Mouse (Mus musculus) heart, postnatal 10 days (tissue): ENCODE measurements around the gene Gm4302. TPM values are rescaled to one million over a fixed set of nuclear protein-coding genes. Genes with fewer than 3 reads are reported as not detected.
"Not testable (repeated sequence)": the region's sequence is repeated elsewhere in the genome, so short reads cannot be mapped to it uniquely, and the experiment has no call there.

ENCODE experiments used
- DNase-seq, 2 experiments: peaks; one replicate each; pipeline ENCODE4 v3.0.0; 2021
- intact Hi-C: fragments of 180-260 bp; cut with DNase I; formaldehyde crosslinking; loops from one replicate; pipeline ENCODE4 v1.15.1; 2025
- total RNA-seq, 2 experiments: library from RNA; stranded (reverse); gene quantifications; 2 replicates each; pipeline ENCODE4 v1.2.3; 2021

Gene Gm4302
- total RNA-seq: not detected

GRCm38 (mm10) chr10:100340536-100340935 is at the start of gene Gm4302:
TSS of gene Gm4302 (plus strand) at chr10:100340836.
- intact Hi-C loops, DNase-seq: not testable (repeated sequence)

- DNase-seq: no peak
- intact Hi-C loops: no loop called here
Observed at GRCm38 (mm10) chr10:100296105-100296504, 44.5 kb upstream of the Gm4302 start.

- DNase-seq, intact Hi-C loops: not testable (repeated sequence)
Observed at GRCm38 (mm10) chr10:100300106-100300505, 40.5 kb upstream of the Gm4302 start.

DNA sequence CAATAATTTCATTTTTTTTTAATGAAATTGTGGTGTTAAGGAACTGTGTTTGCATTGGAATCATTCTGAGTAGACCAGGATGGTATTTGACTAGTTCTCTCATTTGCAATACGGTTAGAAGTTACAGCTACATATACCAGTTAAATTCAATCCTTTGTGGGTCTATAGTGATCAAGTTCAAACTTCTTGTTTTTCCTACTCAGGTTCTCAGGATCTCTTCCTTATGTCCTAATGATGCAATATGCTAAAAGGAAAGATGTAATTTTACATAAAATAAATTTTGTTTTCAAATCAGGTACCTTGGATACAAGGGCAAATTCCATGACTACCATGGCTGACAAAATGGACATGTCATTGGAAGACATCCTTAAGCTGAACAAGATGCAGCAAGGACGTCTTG is 5.3 kb upstream of the Gm4302 start, which contains the start of gene Gm4301:
Gene Gm4301 (plus strand): TSS at position 301 of the 400 bp plus-strand sequence.
- intact Hi-C loops, DNase-seq: not testable (repeated sequence)

- DNase-seq, intact Hi-C loops: not testable (repeated sequence)
Observed at GRCm38 (mm10) chr10:100345672-100346071, 5.0 kb downstream of the Gm4302 start, which contains the start of gene Gm4303. TSS of gene Gm4303 (plus strand) at chr10:100345972.

DNA sequence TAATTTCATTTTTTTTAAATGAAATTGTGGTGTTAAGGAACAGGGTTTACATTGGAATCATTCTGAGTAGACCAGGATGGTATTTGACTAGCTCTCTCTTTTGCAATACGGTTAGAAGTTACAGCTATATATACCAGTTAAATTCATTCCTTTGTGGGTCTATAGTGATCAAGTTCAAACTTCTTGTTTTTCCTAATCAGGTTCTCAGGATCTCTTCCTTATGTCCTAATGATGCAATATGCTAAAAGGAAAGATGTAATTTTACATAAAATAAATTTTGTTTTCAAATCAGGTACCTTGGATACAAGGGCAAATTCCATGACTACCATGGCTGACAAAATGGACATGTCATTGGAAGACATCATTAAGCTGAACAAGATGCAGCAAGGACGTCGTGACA is 10.2 kb downstream of the Gm4302 start, which contains the start of gene Gm4305:
Gene Gm4305 (plus strand): TSS at position 301 of the 400 bp plus-strand sequence.
- DNase-seq, intact Hi-C loops: not testable (repeated sequence)

DNA sequence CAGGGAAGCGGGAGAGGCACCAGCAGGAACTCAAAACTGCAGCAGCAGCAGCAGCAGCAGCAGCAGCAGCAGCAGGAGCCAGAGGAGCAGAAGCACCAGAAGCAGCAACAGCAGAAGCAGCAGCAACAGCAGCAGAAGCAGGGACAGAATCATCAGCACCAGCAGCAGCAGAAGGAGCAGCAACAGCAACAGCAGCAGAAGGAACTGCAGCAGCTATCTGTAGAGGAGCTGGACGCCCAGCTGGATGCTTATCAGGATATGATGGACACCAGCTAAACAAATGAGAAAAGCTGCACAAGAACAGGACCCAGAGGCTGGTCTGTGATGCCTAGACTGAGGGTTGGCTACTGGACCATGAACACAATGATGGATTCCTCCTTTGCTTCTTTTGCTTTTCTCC is 16.2 kb downstream of the Gm4302 start:
- intact Hi-C loops: not testable (repeated sequence)
- peak in 1 of 2 experiments; percentile 4 for DNase-seq

GRCm38 (mm10) chr10:100361038-100361437 is 20.4 kb downstream of the Gm4302 start, which contains the start of gene Gm4307:
TSS of gene Gm4307 (plus strand) at chr10:100361338.
- intact Hi-C loops, DNase-seq: not testable (repeated sequence)

GRCm38 (mm10) chr10:100382460-100382859 is 41.8 kb downstream of the Gm4302 start, which contains the start of gene Gm4312:
TSS of gene Gm4312 (minus strand) at chr10:100382560.
- intact Hi-C loops, DNase-seq: not testable (repeated sequence)

Other genes starting within 250 kb of the Gm4302 start
- gene Gm4301, start 5.2 kb upstream of the Gm4302 start, total RNA-seq: not detected
- not detected for gene Gm4303, start 5.1 kb downstream of the Gm4302 start, total RNA-seq
- not detected for gene Gm4305, start 10.3 kb downstream of the Gm4302 start, total RNA-seq
- gene Gm4307, start 20.5 kb downstream of the Gm4302 start, total RNA-seq: not detected
- gene Gm4312, start 41.7 kb downstream of the Gm4302 start, total RNA-seq: not detected
- gene Tmtc3, start 146.5 kb downstream of the Gm4302 start, total RNA-seq: 10 to 100 TPM; 20.8 to 22.7 TPM
- gene Cep290, start 146.7 kb downstream of the Gm4302 start, total RNA-seq: 1 to 10 TPM; 3.1 to 4.1 TPM
- 1 to 10 TPM; 2.3 to 3.4 TPM for gene 4930430F08Rik, start 249.6 kb downstream of the Gm4302 start, total RNA-seq
- gene 1700017N19Rik, start 249.6 kb downstream of the Gm4302 start, total RNA-seq: not detected